Mouse (Mus musculus): ENCODE data around the gene Slc6a11.

GRCm38 (mm10) chr6:114096574-114096973, 34.5 kb upstream of the Slc6a11 start:
- TF ChIP-seq ZNF384 (IDR thresholded peaks at IDR 0.05; ENCODE audit: low read depth, low read length) (no peak), MAFK (IDR thresholded peaks at IDR 0.05; ENCODE audit: insufficient read depth, low read depth, low read length) (no peak), CHD2 (IDR thresholded peaks at IDR 0.05; ENCODE audit: low read depth, low read length) (no peak), ZC3H11A (IDR thresholded peaks at IDR 0.05; ENCODE audit: borderline replicate concordance, low read depth, low read length) (no peak)

Measured in ES-E14 (cell line).